Mouse (Mus musculus): Measurements from ENCODE around the gene Rufy1.
A peak's percentile ranks its signal among the peaks of the same experiment; 100 is the strongest.

Rufy1 gene

GRCm38 (mm10) chr11:50426056-50426455 lies 4.9 kb downstream of the Rufy1 start:
- no peak for DNase-seq (ENCODE audit: low read depth, low spot score)

GRCm38 (mm10) chr11:50421934-50422780 lies 8.8 kb downstream of the Rufy1 start:
- DNase-seq (ENCODE audit: low read depth, low spot score), result peak; percentile 86

GRCm38 (mm10) chr11:50421461-50421860 lies 9.5 kb downstream of the Rufy1 start:
- no peak for DNase-seq (ENCODE audit: low read depth, low spot score)

GRCm38 (mm10) chr11:50417856-50418255 lies 13.1 kb downstream of the Rufy1 start:
- DNase-seq (ENCODE audit: low read depth, low spot score), result no peak

- no peak for DNase-seq (ENCODE audit: low read depth, low spot score)
Observed at GRCm38 (mm10) chr11:50415563-50416241, 15.2 kb downstream of the Rufy1 start.

- DNase-seq (ENCODE audit: low read depth, low spot score), result no peak
Observed at GRCm38 (mm10) chr11:50407235-50407634, 23.7 kb downstream of the Rufy1 start.

GRCm38 (mm10) chr11:50403367-50404014 lies 27.4 kb downstream of the Rufy1 start:
- no peak for DNase-seq (ENCODE audit: low read depth, low spot score)

GRCm38 (mm10) chr11:50402481-50402880 lies 28.4 kb downstream of the Rufy1 start:
- DNase-seq (ENCODE audit: low read depth, low spot score), result no peak

GRCm38 (mm10) chr11:50398803-50399202 lies 32.1 kb downstream of the Rufy1 start:
- no peak for DNase-seq (ENCODE audit: low read depth, low spot score)

- no peak for DNase-seq (ENCODE audit: low read depth, low spot score)
Observed at GRCm38 (mm10) chr11:50397316-50397715, 33.6 kb downstream of the Rufy1 start.

- no peak for DNase-seq (ENCODE audit: low read depth, low spot score)
Observed at GRCm38 (mm10) chr11:50396766-50397307, 34.1 kb downstream of the Rufy1 start.

GRCm38 (mm10) chr11:50394731-50395130 lies 36.2 kb downstream of the Rufy1 start:
- DNase-seq (ENCODE audit: low read depth, low spot score), result no peak

- no peak for DNase-seq (ENCODE audit: low read depth, low spot score)
Observed at GRCm38 (mm10) chr11:50393306-50393705, 37.6 kb downstream of the Rufy1 start.

- no peak for DNase-seq (ENCODE audit: low read depth, low spot score)
Observed at GRCm38 (mm10) chr11:50391272-50391960, 39.5 kb downstream of the Rufy1 start.

GRCm38 (mm10) chr11:50389616-50390015 lies 41.3 kb downstream of the Rufy1 start:
- no peak for DNase-seq (ENCODE audit: low read depth, low spot score)

GRCm38 (mm10) chr11:50389011-50389410 lies 41.9 kb downstream of the Rufy1 start:
- DNase-seq (ENCODE audit: low read depth, low spot score), result no peak

GRCm38 (mm10) chr11:50388217-50388929 lies 42.6 kb downstream of the Rufy1 start:
- no peak for DNase-seq (ENCODE audit: low read depth, low spot score)

- no peak for DNase-seq (ENCODE audit: low read depth, low spot score)
Observed at GRCm38 (mm10) chr11:50387697-50388096, 43.2 kb downstream of the Rufy1 start.

- DNase-seq (ENCODE audit: low read depth, low spot score), result no peak
Observed at GRCm38 (mm10) chr11:50387167-50387679, 43.7 kb downstream of the Rufy1 start.

GRCm38 (mm10) chr11:50381311-50381710 lies 49.6 kb downstream of the Rufy1 start:
- no peak for DNase-seq (ENCODE audit: low read depth, low spot score)

Measured in embryo, embryonic 11.5 days (tissue).